Mouse (Mus musculus) embryonic facial prominence, embryonic 14.5 days (tissue): ENCODE measurements at regions not wholly inside any gene's neighbourhood (a gene's known extent, or its start where the extent isn't known, plus 50 kb on each side); places are given as distances from the start of the nearest gene placed in this dataset.

Experiments
- ATAC-seq: fragments of 200-750 bp; cut with Nextera tagmentation; 2 replicates; pipeline ENCODE4 v1.8.0; 2017; ENCODE audit warnings: low read depth, moderate number of reproducible peaks, moderate TSS enrichment
- DNase-seq: peaks from one replicate; pipeline ENCODE4 v3.0.0-alpha.2; 2015; ENCODE audit warnings: low spot score
- H3K27ac ChIP-seq: fragments of 300-500 bp; sonication (generic); replicated peaks from 2 replicates; pipeline ENCODE4 v1.5.1; 2014; ENCODE audit warnings: low read depth, mild to moderate bottlenecking, low read length, moderate library complexity
- H3K27me3 ChIP-seq: fragments of 300-500 bp; sonication (generic); replicated peaks from 2 replicates; pipeline ENCODE4 v1.6.1; 2014; ENCODE audit warnings: low read length; ENCODE audit not compliant: control insufficient read depth, insufficient read depth
- H3K36me3 ChIP-seq: fragments of 300-500 bp; sonication (generic); 2 replicates; pipeline ENCODE4 v1.6.1; 2014; ENCODE audit warnings: low read length, mixed read lengths; ENCODE audit not compliant: control insufficient read depth, insufficient read depth
- H3K4me1 ChIP-seq: fragments of 300-500 bp; sonication (generic); 2 replicates; pipeline ENCODE4 v1.6.1; 2014; ENCODE audit warnings: antibody characterized with exemption, low read length; ENCODE audit not compliant: control insufficient read depth, insufficient read depth
- H3K4me2 ChIP-seq: fragments of 300-500 bp; sonication (generic); 2 replicates; pipeline ENCODE4 v1.6.1; 2014; ENCODE audit warnings: low read depth, mild to moderate bottlenecking, low read length, moderate library complexity, mixed read lengths
- H3K4me3 ChIP-seq: fragments of 300-500 bp; sonication (generic); 2 replicates; pipeline ENCODE4 v1.5.1; 2014; ENCODE audit warnings: low read depth, mild to moderate bottlenecking, low read length
- H3K9ac ChIP-seq: fragments of 300-500 bp; sonication (generic); 2 replicates; pipeline ENCODE4 v1.6.1; 2014; ENCODE audit warnings: low read depth, mild to moderate bottlenecking, low read length, moderate library complexity, mixed read lengths
- H3K9me3 ChIP-seq: fragments of 300-500 bp; sonication (generic); 2 replicates; pipeline ENCODE4 v1.6.1; 2016; ENCODE audit warnings: low read length; ENCODE audit not compliant: control insufficient read depth
- WGBS: fragments of 180-500 bp; shearing (Covaris S2); extraction: QIAGEN DNeasy Blood & Tissue Kit; methylation state at CpG from one replicate; pipeline ENCODE4 v1.1.7; 2014; 5-methylcytosine and 5-hydroxymethylcytosine counted together

DNA sequence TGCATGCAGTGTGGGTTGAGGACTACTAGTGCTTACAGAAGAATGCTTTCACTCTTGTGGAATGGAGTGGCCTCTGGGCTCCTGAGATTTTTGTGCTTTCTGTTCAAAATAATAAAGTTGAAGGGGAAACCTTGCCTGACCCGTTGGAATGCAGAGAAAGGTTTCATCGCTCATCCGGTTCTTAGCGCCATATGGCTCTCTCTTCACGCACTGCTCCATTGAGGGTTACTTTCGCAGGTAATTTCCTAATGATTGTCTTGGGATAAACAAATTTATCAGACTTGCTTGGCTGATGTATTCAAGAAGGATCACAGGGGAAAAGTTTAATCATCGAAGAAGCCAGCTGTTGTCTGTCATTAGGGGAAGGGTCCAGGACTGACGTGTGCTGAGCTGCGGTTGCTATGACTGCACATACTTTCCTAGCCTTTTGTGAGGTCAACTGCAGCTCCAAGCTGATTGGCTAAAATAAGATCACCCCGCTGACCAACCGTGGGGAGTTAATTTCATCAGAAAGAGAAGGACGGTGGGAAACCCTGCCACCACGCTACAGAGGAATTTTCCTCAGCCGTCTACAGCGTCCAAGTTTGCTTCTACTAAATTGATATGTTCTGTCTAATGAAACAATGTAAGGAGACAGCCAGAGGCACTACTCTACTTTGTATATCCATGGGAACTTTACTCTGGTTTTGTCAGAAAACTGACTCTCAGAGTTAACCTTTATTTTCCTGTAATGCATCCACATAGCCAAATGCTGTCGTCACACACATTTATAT lies 210.9 kb downstream of the Sox2 start:
- DNase-seq (peak; percentile 48), ATAC-seq (peak; percentile 77)
- Histone ChIP-seq H3K27ac (no peak overlapping the region), H3K9ac (no peak overlapping the region), H3K36me3 (no peaks in the 10 kb centered on the region), H3K27me3 (no peaks in the 10 kb centered on the region), H3K4me1 (no peaks in the 10 kb centered on the region), H3K4me2 (no peak overlapping the region), H3K4me3 (no peak overlapping the region), H3K9me3 (no peaks in the 10 kb centered on the region)
- WGBS: 64% methylated on average over 16 of the region's 16 CpGs

- Histone ChIP-seq H3K9ac (no peak overlapping the region), H3K9me3 (no peaks in the 10 kb centered on the region), H3K36me3 (no peaks in the 10 kb centered on the region), H3K27ac (no peak overlapping the region), H3K4me1 (no peaks in the 10 kb centered on the region), H3K4me2 (no peak overlapping the region), H3K4me3 (no peak overlapping the region), H3K27me3 (no peaks in the 10 kb centered on the region)
- ATAC-seq: peak; percentile 83
- peak; percentile 75 for DNase-seq
- 42% methylated on average over 16 of the region's 16 CpGs for WGBS
Measured at GRCm38 (mm10) chr3:34868698-34869409, 218.6 kb downstream of the Sox2 start.

DNA sequence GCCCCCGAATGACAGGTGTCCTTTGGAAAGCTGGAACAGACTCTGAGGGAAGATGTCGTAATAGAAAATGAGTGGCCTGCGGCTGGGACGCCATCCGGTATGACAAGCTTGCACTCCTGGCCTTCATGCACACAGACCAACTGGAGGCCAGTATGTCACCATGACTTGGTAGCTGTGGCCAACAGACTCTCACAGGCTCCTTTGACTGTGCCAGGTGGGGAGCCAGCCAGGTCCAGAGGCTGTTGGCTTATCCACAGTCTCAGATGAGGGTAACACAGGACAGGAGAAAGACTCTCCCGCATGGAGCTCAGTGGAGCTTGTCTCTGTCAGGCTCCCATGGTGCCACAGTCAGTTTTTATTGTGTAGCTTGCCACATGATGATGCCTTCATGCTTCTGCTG lies 219.7 kb downstream of the Sox2 start:
- Histone ChIP-seq H3K4me2 (no peak overlapping the region), H3K4me3 (no peak overlapping the region), H3K9ac (no peak overlapping the region), H3K9me3 (no peaks in the 10 kb centered on the region), H3K27me3 (no peaks in the 10 kb centered on the region), H3K27ac (no peak overlapping the region), H3K4me1 (no peaks in the 10 kb centered on the region), H3K36me3 (no peaks in the 10 kb centered on the region)
- 79% methylated on average over 6 of the region's 6 CpGs for WGBS
- no peak for ATAC-seq
- DNase-seq: no peak

GRCm38 (mm10) chr3:34885137-34885536 lies 234.9 kb downstream of the Sox2 start:
- WGBS: 64% methylated on average over 5 of the region's 5 CpGs
- no peak overlapping the region for H3K4me2 ChIP-seq
- no peak overlapping the region for H3K4me3 ChIP-seq
- H3K27ac ChIP-seq: no peak overlapping the region
- no peak overlapping the region for H3K9ac ChIP-seq
- DNase-seq: peak; percentile 69
- no peaks in the 10 kb centered on the region for H3K9me3 ChIP-seq
- no peaks in the 10 kb centered on the region for H3K4me1 ChIP-seq
- no peak; the same call in 1 of the 2 replicates for ATAC-seq
- H3K27me3 ChIP-seq: no peaks in the 10 kb centered on the region
- no peaks in the 10 kb centered on the region for H3K36me3 ChIP-seq

DNA sequence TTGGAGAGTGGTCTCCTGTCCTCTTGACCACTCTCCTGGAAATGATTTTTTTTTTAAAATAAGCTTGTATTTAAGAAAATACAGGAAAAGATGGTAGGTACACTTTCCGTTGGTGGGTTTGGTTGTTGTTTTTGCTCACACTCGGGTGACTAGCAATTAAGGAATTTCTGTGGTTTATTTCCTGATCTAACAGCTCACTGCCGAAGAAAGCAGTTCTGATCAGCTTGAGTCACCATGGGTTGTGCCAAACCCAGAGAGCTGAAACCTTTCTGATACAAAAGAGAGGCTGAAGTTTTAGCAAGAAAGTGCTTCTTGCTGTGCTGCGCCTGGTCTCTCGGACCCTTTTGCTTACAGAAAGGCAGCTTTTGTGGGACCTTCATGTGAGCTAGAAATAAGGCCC lies 243.2 kb downstream of the Sox2 start:
- Histone ChIP-seq H3K4me3 (no peak overlapping the region), H3K36me3 (no peaks in the 10 kb centered on the region), H3K4me2 (no peak overlapping the region), H3K9ac (no peak overlapping the region), H3K4me1 (no peaks in the 10 kb centered on the region), H3K9me3 (peaks cover 19% of the 10 kb centered on the region), H3K27me3 (no peaks in the 10 kb centered on the region), H3K27ac (no peak overlapping the region)
- ATAC-seq (no peak), DNase-seq (no peak)
- WGBS: 82% methylated on average over 5 of the region's 5 CpGs

GRCm38 (mm10) chr3:34903106-34903505 lies 252.9 kb downstream of the Sox2 start:
- Histone ChIP-seq H3K27me3 (no peaks in the 10 kb centered on the region), H3K9me3 (no peaks in the 10 kb centered on the region), H3K27ac (no peak overlapping the region), H3K4me2 (no peak overlapping the region), H3K4me1 (peaks cover 6% of the 10 kb centered on the region; the same call in 1 of the 2 replicates), H3K9ac (no peak overlapping the region), H3K4me3 (no peak overlapping the region), H3K36me3 (no peaks in the 10 kb centered on the region)
- ATAC-seq: no peak
- no peak for DNase-seq
- 75% methylated on average over 8 of the region's 8 CpGs for WGBS

DNA sequence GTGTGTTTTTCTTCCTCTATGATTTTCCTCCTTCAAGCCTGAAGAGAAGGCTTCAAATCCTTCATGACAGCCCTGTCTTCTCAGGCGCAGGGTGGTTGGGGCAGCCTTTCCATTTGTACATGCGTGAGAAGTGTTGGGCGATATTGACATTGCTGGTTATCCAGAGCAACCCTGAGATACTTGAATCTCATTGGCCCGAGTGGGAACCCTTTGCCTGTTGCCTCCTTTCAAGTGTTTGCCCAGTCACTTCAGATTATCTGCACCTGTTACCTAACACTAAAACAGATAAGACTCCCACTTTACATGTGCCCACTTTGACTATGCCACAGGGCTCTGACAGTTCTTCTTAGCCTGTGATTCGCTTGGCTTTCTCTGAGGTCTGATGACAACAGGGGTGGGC lies 258.3 kb downstream of the Sox2 start:
- DNase-seq: no peak
- Histone ChIP-seq H3K4me3 (no peak overlapping the region), H3K9ac (no peak overlapping the region), H3K27me3 (no peaks in the 10 kb centered on the region), H3K27ac (no peak overlapping the region), H3K4me1 (0 out of 2 replicates have a peak, but pooled peaks cover 2% of the 10 kb centered on the region), H3K36me3 (no peaks in the 10 kb centered on the region), H3K9me3 (no peaks in the 10 kb centered on the region), H3K4me2 (no peak overlapping the region)
- WGBS: 87% methylated on average over 5 of the region's 5 CpGs
- no peak for ATAC-seq

- no peak overlapping the region for H3K4me3 ChIP-seq
- no peaks in the 10 kb centered on the region for H3K9me3 ChIP-seq
- WGBS: 67% methylated on average over 3 of the region's 3 CpGs
- no peaks in the 10 kb centered on the region for H3K27me3 ChIP-seq
- no peak overlapping the region for H3K4me2 ChIP-seq
- peak; percentile 62 for ATAC-seq
- H3K36me3 ChIP-seq: no peaks in the 10 kb centered on the region
- no peak overlapping the region for H3K27ac ChIP-seq
- peak; percentile 81 for DNase-seq
- H3K4me1 ChIP-seq: 0 out of 2 replicates have a peak, but pooled peaks cover 2% of the 10 kb centered on the region
- no peak overlapping the region for H3K9ac ChIP-seq
Measured at GRCm38 (mm10) chr3:34909350-34909749, 259.1 kb downstream of the Sox2 start.
